Mouse (Mus musculus): ENCODE measurements around the gene 0610010K14Rik. TPM values are rescaled to one million over a fixed set of nuclear protein-coding genes. Genes with fewer than 3 reads are reported as not detected.

0610010K14Rik gene
- polyA plus RNA-seq, 1 experiment from 2014 or later: 245 TPM

DNA sequence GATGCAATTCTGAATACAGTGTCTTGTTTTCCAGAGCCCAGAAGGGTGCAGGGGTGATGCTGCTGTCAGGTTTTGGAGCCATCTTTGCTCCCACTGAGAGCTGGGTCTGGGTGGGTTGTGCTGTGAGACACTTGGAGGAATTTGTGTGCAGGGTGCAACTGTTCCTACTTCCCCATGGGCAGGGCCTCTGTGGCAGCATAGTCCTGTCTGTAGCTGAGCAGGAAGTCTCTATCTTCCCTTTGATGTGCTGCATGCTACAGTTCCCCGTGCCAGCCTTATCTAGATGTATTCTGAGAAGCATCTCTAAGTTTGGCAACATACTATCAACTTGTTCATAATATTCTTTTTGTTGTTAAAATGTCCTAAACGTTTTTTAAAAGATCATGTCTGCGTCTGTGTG lies 27.5 kb upstream of the 0610010K14Rik start:
- Histone ChIP-seq H3K9me3 (replicated peaks; ENCODE audit: control insufficient read depth, low read length) (no peaks in the 10 kb centered on the region), H3K27ac (ENCODE audit: low read depth, low read length) (no peak overlapping the region), H3K36me3 (ENCODE audit: control insufficient read depth, insufficient read depth, low read length) (no peaks in the 10 kb centered on the region), H3K9ac (ENCODE audit: low read length) (no peak overlapping the region), H3K4me2 (ENCODE audit: low read length) (no peak overlapping the region), H3K4me1 (ENCODE audit: control insufficient read depth, insufficient read depth, low read length) (no peaks in the 10 kb centered on the region), H3K4me3 (ENCODE audit: low read depth, low read length) (no peak overlapping the region), H3K27me3 (replicated peaks; ENCODE audit: control insufficient read depth, insufficient read depth, low read length) (0 out of 2 replicates have a peak, but pooled peaks cover 3% of the 10 kb centered on the region)
- 52% methylated on average over 3 of the region's 3 CpGs for WGBS
- DNase-seq (ENCODE audit: low spot score): no peak
- no peak for ATAC-seq

DNA sequence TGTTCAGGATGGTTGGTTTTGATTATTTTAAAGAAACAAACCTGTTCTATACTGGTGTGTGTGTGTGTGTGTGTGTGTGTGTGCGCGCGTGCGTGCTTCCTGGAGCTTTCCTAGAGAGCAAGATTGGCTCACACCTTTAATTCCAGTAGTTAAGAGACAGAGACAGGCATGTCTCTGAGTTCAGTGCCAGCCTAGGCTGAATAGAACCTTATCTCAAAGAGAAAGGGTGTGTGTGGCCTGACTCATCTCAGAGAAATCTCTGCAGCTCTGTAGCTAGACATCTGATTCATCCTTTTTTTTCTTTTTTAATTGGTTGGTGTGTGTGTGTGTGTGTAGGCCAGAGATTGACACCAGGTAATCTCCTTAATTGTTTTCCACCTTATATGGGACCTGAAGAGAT lies 21.3 kb upstream of the 0610010K14Rik start:
- no peak overlapping the region for H3K9ac ChIP-seq (ENCODE audit: low read length)
- no peak for DNase-seq (ENCODE audit: low spot score)
- H3K27me3 ChIP-seq (replicated peaks; ENCODE audit: control insufficient read depth, insufficient read depth, low read length): peaks cover 13% of the 10 kb centered on the region
- no peak overlapping the region for H3K27ac ChIP-seq (ENCODE audit: low read depth, low read length)
- no peak overlapping the region for H3K4me2 ChIP-seq (ENCODE audit: low read length)
- no peaks in the 10 kb centered on the region for H3K36me3 ChIP-seq (ENCODE audit: control insufficient read depth, insufficient read depth, low read length)
- H3K9me3 ChIP-seq (replicated peaks; ENCODE audit: control insufficient read depth, low read length): no peaks in the 10 kb centered on the region
- H3K4me3 ChIP-seq (ENCODE audit: low read depth, low read length): no peak overlapping the region
- no peak for ATAC-seq
- 92% methylated on average over 4 of the region's 4 CpGs for WGBS
- no peaks in the 10 kb centered on the region for H3K4me1 ChIP-seq (ENCODE audit: control insufficient read depth, insufficient read depth, low read length)

DNA sequence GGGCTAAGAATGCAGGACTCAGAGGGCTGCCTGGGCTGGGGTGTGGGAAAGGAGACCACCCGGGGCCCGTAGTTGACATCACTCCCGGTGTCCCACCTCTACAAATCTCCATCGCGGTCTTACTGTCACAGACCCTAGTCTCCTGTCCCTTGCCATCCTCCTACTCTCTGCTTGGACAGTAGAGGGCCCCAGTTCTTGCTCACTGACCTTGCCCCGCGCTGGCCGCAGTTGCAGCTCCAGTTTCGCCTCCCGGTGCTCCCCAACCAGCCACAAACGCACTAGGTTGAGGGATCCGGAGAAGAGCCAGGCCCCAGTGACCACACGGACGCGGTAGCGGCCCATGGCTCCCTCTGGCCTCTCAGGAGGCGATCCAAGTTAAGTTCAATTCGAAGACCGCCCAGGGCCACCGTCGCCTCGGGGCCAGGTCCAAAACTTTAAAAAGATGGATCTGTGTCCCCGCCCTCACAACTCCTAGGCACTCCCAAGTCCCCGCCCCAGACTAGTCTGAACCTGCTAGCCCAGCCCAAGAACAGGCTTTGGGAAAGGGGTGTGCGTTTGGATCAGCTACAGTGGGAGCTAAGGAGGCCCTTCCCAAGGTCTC lies 17.3 kb upstream of the 0610010K14Rik start, which contains the start of gene Alox12:
Alox12 (minus strand) TSS at position 423 of the 601 bp plus-strand sequence.
- Histone ChIP-seq H3K9ac (ENCODE audit: low read length) (no peak within 1 kb of the TSS; the same call in 1 of the 2 replicates), H3K9me3 (replicated peaks; ENCODE audit: control insufficient read depth, low read length) (no peaks in the 10 kb centered on the region), H3K27me3 (replicated peaks; ENCODE audit: control insufficient read depth, insufficient read depth, low read length) (peaks cover 32% of the 10 kb centered on the region), H3K27ac (ENCODE audit: low read depth, low read length) (no peak within 1 kb of the TSS), H3K4me2 (ENCODE audit: low read length) (peak within 1 kb of the TSS; percentile 21; the same call in 1 of the 2 replicates), H3K4me1 (ENCODE audit: control insufficient read depth, insufficient read depth, low read length) (no peaks in the 10 kb centered on the region), H3K4me3 (ENCODE audit: low read depth, low read length) (no peak within 1 kb of the TSS), H3K36me3 (ENCODE audit: control insufficient read depth, insufficient read depth, low read length) (no peaks in the 10 kb centered on the region)
- under 1% methylated on average over 25 of the region's 25 CpGs for WGBS
- ATAC-seq (no peak), DNase-seq (ENCODE audit: low spot score) (no peak)

DNA sequence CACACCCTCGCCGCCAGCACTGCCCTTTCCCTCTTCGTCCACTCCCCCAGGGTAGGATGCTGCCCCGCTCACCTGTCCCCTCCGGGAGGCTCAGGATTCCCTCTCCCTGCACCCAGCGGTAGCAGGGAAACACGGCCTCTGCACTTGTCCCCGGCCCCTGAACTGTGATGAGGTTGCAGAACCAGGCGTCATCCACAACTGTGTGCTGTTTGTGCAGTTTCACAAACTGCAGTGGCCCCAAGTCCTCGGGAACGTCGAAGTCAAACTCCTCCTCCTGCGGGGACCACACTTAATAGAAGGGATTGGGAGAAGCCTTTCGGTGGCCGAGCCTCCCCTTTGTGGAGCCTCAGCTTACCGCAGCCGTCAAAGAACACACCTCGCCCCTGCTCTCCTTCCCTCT lies 16.6 kb upstream of the 0610010K14Rik start:
- DNase-seq (ENCODE audit: low spot score) (no peak), ATAC-seq (no peak)
- Histone ChIP-seq H3K36me3 (ENCODE audit: control insufficient read depth, insufficient read depth, low read length) (no peaks in the 10 kb centered on the region), H3K27ac (ENCODE audit: low read depth, low read length) (no peak overlapping the region), H3K4me1 (ENCODE audit: control insufficient read depth, insufficient read depth, low read length) (no peaks in the 10 kb centered on the region), H3K4me3 (ENCODE audit: low read depth, low read length) (no peak overlapping the region), H3K27me3 (replicated peaks; ENCODE audit: control insufficient read depth, insufficient read depth, low read length) (peaks cover 32% of the 10 kb centered on the region), H3K9ac (ENCODE audit: low read length) (no peak overlapping the region), H3K9me3 (replicated peaks; ENCODE audit: control insufficient read depth, low read length) (no peaks in the 10 kb centered on the region), H3K4me2 (ENCODE audit: low read length) (peak overlapping the region; percentile 21; the same call in 1 of the 2 replicates)
- 4% methylated on average over 18 of the region's 18 CpGs for WGBS

DNA sequence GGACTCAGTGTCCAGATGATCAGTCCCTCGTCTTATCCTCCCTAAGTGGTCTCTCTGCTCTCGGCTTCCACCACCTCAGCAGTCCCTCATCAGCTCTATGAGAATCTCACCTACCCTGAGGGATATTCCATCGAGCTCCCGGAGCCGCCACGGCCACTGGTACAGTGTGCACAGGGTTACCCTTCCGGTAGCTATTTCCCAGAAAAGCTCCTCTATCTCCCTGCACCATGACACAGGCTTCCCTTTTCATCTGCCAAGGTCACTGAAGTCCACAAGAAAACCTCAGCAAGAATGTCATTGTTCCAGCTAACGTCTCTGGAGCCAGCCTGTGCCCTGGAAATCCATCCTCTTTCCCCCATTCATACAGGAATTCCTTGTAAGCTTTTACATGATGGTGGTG lies 14.1 kb upstream of the 0610010K14Rik start:
- H3K27me3 ChIP-seq (replicated peaks; ENCODE audit: control insufficient read depth, insufficient read depth, low read length): peaks cover 32% of the 10 kb centered on the region
- H3K36me3 ChIP-seq (ENCODE audit: control insufficient read depth, insufficient read depth, low read length): no peaks in the 10 kb centered on the region

DNA sequence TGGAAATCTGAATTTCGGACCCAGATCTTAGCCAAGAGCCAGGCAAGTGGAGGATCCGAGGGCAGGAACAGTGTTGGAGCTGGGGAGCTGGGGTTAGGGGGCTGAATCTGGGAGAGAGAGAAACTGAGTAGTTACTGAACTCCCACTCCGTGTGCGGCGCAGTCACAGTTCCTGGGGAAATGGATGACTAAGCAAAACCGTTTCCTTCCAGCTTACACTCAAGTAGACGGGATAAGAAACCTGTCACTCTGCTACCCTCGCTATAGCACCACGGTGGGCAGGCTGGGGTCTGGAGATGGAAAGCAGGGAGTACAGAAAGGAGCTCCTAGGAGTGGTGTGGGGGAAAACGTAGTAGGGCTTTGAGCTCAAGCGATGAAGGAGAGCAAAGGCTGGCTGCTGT lies 12.4 kb upstream of the 0610010K14Rik start:
- no peaks in the 10 kb centered on the region for H3K36me3 ChIP-seq (ENCODE audit: control insufficient read depth, insufficient read depth, low read length)
- WGBS: 71% methylated on average over 11 of the region's 11 CpGs

More for the DNA sequence above, 14.1 kb upstream of the 0610010K14Rik start:
- DNase-seq (ENCODE audit: low spot score) (no peak), ATAC-seq (no peak)
- no peak overlapping the region for H3K9ac ChIP-seq (ENCODE audit: low read length)
- H3K4me2 ChIP-seq (ENCODE audit: low read length): no peak overlapping the region
- no peaks in the 10 kb centered on the region for H3K4me1 ChIP-seq (ENCODE audit: control insufficient read depth, insufficient read depth, low read length)
- no peaks in the 10 kb centered on the region for H3K9me3 ChIP-seq (replicated peaks; ENCODE audit: control insufficient read depth, low read length)
- no peak overlapping the region for H3K27ac ChIP-seq (ENCODE audit: low read depth, low read length)
- 79% methylated on average over 8 of the region's 8 CpGs for WGBS
- H3K4me3 ChIP-seq (ENCODE audit: low read depth, low read length): no peak overlapping the region

DNA sequence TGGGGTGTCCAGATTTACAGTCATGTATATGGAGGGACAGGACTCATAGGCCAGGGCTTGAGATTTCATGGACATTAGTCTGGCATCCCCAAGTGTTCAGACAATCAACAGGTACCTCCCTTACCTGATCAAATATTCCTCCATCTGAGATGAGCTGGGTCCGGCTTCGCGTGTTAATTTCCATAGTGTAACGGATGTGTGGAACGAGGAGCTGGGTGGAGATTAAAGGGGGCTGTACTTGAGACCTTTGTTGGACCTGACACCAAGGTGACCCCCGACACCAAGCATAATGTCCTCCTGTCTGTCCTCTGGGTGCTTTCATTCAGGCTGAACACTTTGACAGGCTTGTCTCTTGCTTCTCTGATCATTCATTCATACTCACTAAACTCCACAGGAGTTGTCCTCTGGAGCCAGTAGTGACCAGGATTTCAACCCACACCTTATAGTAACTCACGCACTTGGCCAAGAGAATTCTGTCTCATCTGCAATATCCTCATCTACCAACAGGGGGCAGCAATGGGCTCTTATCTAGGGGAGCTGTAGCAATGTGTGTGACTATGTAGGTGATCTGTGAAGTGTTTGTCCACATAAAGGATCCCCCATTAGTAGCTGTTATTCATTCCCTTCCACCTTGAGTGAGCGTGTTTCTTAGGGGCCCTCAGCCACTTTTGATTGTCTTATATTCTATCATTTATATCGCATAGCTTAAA lies 9.6 kb upstream of the 0610010K14Rik start:
- DNase-seq (ENCODE audit: low spot score) (peak; percentile 70), ATAC-seq (no peak)
- H3K36me3 ChIP-seq (ENCODE audit: control insufficient read depth, insufficient read depth, low read length): no peaks in the 10 kb centered on the region
- no peak overlapping the region for H3K27ac ChIP-seq (ENCODE audit: low read depth, low read length)
- no peak overlapping the region for H3K4me3 ChIP-seq (ENCODE audit: low read depth, low read length)
- H3K9ac ChIP-seq (ENCODE audit: low read length): no peak overlapping the region
- no peaks in the 10 kb centered on the region for H3K9me3 ChIP-seq (replicated peaks; ENCODE audit: control insufficient read depth, low read length)
- H3K27me3 ChIP-seq (replicated peaks; ENCODE audit: control insufficient read depth, insufficient read depth, low read length): peaks cover 5% of the 10 kb centered on the region; the same call in 1 of the 2 replicates
- H3K4me1 ChIP-seq (ENCODE audit: control insufficient read depth, insufficient read depth, low read length): no peaks in the 10 kb centered on the region
- H3K4me2 ChIP-seq (ENCODE audit: low read length): no peak overlapping the region
- WGBS: 49% methylated on average over 9 of the region's 9 CpGs

More for the DNA sequence above, 12.4 kb upstream of the 0610010K14Rik start:
- no peak overlapping the region for H3K4me2 ChIP-seq (ENCODE audit: low read length)
- H3K4me1 ChIP-seq (ENCODE audit: control insufficient read depth, insufficient read depth, low read length): no peaks in the 10 kb centered on the region
- H3K9ac ChIP-seq (ENCODE audit: low read length): no peak overlapping the region
- no peak for DNase-seq (ENCODE audit: low spot score)
- peaks cover 28% of the 10 kb centered on the region for H3K27me3 ChIP-seq (replicated peaks; ENCODE audit: control insufficient read depth, insufficient read depth, low read length)
- no peak for ATAC-seq
- no peaks in the 10 kb centered on the region for H3K9me3 ChIP-seq (replicated peaks; ENCODE audit: control insufficient read depth, low read length)
- no peak overlapping the region for H3K4me3 ChIP-seq (ENCODE audit: low read depth, low read length)
- H3K27ac ChIP-seq (ENCODE audit: low read depth, low read length): no peak overlapping the region

DNA sequence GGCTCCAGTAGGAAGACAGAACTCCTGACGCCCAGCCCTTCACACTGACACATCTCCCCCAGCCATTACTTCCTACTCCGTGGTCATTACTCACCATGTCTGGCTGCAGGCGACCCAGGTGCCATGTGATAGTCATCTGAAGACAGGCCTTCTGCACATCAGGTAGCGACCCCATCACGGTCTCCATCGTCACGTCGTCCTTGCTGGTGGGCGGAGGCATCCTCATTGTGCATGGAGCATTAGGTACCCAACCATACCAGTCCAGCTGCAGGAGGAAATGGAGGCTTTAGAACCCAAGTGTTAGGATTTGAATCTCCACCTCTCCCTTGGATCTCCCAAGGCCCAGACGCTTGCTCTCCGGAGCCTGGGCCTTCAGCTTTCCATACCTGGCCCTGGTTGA lies 4.9 kb upstream of the 0610010K14Rik start:
- 73% methylated on average over 11 of the region's 11 CpGs for WGBS
- ATAC-seq (no peak), DNase-seq (ENCODE audit: low spot score) (no peak)
- no peak overlapping the region for H3K27ac ChIP-seq (ENCODE audit: low read depth, low read length)
- H3K4me1 ChIP-seq (ENCODE audit: control insufficient read depth, insufficient read depth, low read length): peaks cover 15% of the 10 kb centered on the region
- H3K4me3 ChIP-seq (ENCODE audit: low read depth, low read length): no peak overlapping the region
- no peak overlapping the region for H3K9ac ChIP-seq (ENCODE audit: low read length)
- H3K9me3 ChIP-seq (replicated peaks; ENCODE audit: control insufficient read depth, low read length): no peaks in the 10 kb centered on the region
- H3K27me3 ChIP-seq (replicated peaks; ENCODE audit: control insufficient read depth, insufficient read depth, low read length): no peaks in the 10 kb centered on the region; the same call in 1 of the 2 replicates
- no peaks in the 10 kb centered on the region for H3K36me3 ChIP-seq (ENCODE audit: control insufficient read depth, insufficient read depth, low read length)
- no peak overlapping the region for H3K4me2 ChIP-seq (ENCODE audit: low read length)
